Mouse (Mus musculus) kidney, postnatal 14 days (tissue): ENCODE results near the gene Bbs9.
"Not testable (repeated sequence)": the region's sequence is repeated elsewhere in the genome, so short reads cannot be mapped to it uniquely, and the experiment has no call there.

Experiments
- DNase-seq: peaks from one replicate; pipeline ENCODE4 v3.0.0; 2022; ENCODE audit warnings: mixed read lengths

Bbs9 gene

GRCm38 (mm10) chr9:22811931-22812330 lies 336.4 kb downstream of the Bbs9 start:
- DNase-seq: no peak

GRCm38 (mm10) chr9:22814407-22815092 lies 339.0 kb downstream of the Bbs9 start:
- no peak for DNase-seq

- no peak for DNase-seq
Observed at GRCm38 (mm10) chr9:22815093-22815458, 339.6 kb downstream of the Bbs9 start.

- DNase-seq: no peak
Observed at GRCm38 (mm10) chr9:22819539-22819938, 344.0 kb downstream of the Bbs9 start.

- no peak for DNase-seq
Observed at GRCm38 (mm10) chr9:22820646-22821185, 345.2 kb downstream of the Bbs9 start.

GRCm38 (mm10) chr9:22822770-22823169 lies 347.3 kb downstream of the Bbs9 start:
- DNase-seq: peak; percentile 24

GRCm38 (mm10) chr9:22823856-22824255 lies 348.3 kb downstream of the Bbs9 start:
- DNase-seq: no peak

GRCm38 (mm10) chr9:22824910-22825309 lies 349.4 kb downstream of the Bbs9 start:
- DNase-seq: no peak

GRCm38 (mm10) chr9:22826571-22826990 lies 351.1 kb downstream of the Bbs9 start:
- no peak for DNase-seq

GRCm38 (mm10) chr9:22827176-22827770 lies 351.8 kb downstream of the Bbs9 start:
- no peak for DNase-seq

- DNase-seq: no peak
Observed at GRCm38 (mm10) chr9:22829212-22829960, 353.9 kb downstream of the Bbs9 start.

- DNase-seq: no peak
Observed at GRCm38 (mm10) chr9:22834994-22835512, 359.5 kb downstream of the Bbs9 start.

- DNase-seq: no peak
Observed at GRCm38 (mm10) chr9:22837000-22837399, 361.5 kb downstream of the Bbs9 start.

GRCm38 (mm10) chr9:22837702-22838210 lies 362.2 kb downstream of the Bbs9 start:
- DNase-seq: no peak

GRCm38 (mm10) chr9:22846048-22846447 lies 370.5 kb downstream of the Bbs9 start:
- DNase-seq: no peak

GRCm38 (mm10) chr9:22846783-22847182 lies 371.3 kb downstream of the Bbs9 start:
- no peak for DNase-seq

- no peak for DNase-seq
Observed at GRCm38 (mm10) chr9:22848800-22849199, 373.3 kb downstream of the Bbs9 start.

GRCm38 (mm10) chr9:22849212-22849611 lies 373.7 kb downstream of the Bbs9 start:
- no peak for DNase-seq

GRCm38 (mm10) chr9:22869147-22869546 lies 393.6 kb downstream of the Bbs9 start:
- DNase-seq: not testable (repeated sequence)

- no peak for DNase-seq
Observed at GRCm38 (mm10) chr9:22870661-22871060, 395.1 kb downstream of the Bbs9 start.

- no peak for DNase-seq
Observed at GRCm38 (mm10) chr9:22875231-22875630, 399.7 kb downstream of the Bbs9 start.

- no peak for DNase-seq
Observed at GRCm38 (mm10) chr9:22879266-22879665, 403.8 kb downstream of the Bbs9 start.

- no peak for DNase-seq
Observed at GRCm38 (mm10) chr9:22886351-22886750, 410.8 kb downstream of the Bbs9 start.
